Mouse (Mus musculus): Measurements from ENCODE around the gene Dnaja3.
"Not testable (repeated sequence)": the region's sequence is repeated elsewhere in the genome, so short reads cannot be mapped to it uniquely, and the experiment has no call there.

The Dnaja3 gene

DNA sequence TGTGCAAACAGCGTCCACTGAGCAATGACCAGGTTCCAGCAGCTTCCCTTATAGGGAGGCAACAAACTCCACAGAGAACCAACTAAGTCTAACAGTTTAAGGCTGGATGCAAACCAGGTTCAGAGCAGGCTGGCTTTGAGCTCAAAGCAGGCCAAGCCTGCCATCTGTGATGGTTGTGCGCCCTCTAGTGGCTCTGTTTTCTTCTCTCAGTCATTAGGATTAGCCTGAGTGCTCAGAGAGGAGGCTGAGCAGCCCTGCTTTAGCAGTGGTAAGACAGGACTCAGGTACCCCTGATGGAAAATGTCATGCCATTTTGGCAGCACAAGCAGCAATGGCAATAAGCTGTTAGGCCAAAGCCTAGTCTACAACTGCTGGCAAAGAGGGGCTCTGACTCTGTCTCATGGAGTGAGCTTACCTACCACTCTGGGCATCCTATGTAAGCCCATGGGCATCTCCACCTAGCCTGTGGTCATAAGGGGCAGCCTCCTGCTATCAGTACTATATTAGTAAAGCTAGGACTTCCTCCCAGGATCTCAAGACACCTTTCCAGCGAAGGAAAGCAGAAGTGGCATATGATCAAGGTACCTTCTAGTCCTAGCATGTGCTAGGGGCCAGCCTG is 27.5 kb downstream of the Dnaja3 start:
- peak; percentile 98 for DNase-seq (ENCODE audit: low read depth)

DNA sequence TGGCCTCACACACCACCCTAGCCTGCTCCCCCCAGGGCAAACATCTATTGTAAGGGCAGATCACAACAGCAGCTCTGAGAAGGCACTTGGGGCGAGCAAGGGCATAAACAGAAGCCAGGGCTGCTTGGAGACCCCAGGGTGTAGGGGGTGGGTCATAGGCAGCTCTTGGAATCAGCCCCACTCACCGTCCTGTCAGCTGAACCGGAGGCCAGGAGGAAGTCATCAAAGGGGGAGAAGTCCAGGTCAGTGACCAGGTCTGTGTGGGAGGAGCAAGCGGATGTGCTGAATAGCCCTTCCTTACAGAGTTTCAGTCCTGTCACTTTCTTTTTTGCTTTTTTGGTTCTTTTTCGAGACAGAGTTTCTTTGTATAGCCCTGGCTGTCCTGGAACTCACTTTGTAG is 30.5 kb downstream of the Dnaja3 start:
- DNase-seq (ENCODE audit: low read depth) = no peak

DNA sequence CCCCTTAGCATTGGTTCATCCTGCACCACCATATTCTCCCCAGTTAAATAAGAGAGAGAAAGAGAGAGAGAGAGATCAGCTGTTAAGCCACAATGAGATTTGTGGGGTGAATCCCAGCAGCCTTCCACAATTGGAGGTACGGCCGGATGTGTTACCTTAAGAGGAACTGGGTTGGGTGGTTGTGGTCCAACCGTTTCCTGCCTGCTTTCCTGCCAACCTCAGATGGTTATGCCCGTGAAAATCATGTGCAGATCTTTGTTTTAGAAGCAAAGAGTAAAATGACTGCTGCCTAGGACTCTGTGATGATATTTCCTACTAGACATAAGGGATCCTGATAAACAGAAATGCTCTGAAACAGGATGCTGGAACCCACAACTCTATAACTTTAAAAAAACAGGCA is 34.3 kb downstream of the Dnaja3 start:
- no peak for DNase-seq (ENCODE audit: low read depth)

DNA sequence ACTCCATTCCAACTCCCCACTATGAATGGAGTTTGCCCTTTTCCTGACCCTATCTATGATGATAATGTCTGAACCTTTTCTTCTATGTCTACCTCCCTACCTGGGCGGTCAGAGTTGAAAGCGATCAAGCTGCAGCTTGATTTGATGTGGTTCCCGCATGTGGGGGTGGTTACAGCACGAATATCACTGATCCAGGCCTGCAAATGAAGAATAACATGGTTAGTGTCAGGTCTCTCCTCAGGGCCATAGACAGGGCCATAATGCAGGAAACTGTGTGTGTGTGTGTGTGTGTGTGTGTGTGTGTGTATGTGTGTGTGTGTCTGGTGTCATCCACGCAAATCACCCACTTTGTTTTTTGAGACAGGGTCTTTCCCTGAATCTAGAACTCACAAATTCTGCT is 37.0 kb downstream of the Dnaja3 start:
- no peak for DNase-seq (ENCODE audit: low read depth)

DNA sequence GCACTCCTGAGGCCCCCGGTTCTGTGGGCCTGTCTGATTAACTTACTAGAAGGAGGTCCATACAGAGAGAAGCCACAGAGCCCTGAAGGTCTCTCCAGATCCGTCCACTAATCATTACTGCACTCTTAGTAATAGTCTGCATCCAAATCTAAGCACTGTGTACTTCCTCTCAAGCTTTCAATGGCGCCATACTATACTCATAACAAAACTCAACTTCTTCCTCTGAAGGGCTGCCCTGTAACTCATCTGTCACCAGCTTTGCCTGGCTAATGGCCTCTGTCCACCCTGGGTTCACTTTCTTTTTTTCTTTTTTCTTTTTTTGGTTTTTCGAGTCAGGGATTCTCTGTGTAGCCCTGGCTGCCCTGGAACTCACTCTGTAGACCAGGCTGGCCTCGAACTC is 38.3 kb downstream of the Dnaja3 start:
- DNase-seq (ENCODE audit: low read depth) = no peak

GRCm38 (mm10) chr16:4679121-4680018 is 39.6 kb downstream of the Dnaja3 start, which contains the start of gene Coro7:
Coro7 (minus strand) TSS chr16:4679777.
- DNase-seq (ENCODE audit: low read depth) = peak; percentile 91

DNA sequence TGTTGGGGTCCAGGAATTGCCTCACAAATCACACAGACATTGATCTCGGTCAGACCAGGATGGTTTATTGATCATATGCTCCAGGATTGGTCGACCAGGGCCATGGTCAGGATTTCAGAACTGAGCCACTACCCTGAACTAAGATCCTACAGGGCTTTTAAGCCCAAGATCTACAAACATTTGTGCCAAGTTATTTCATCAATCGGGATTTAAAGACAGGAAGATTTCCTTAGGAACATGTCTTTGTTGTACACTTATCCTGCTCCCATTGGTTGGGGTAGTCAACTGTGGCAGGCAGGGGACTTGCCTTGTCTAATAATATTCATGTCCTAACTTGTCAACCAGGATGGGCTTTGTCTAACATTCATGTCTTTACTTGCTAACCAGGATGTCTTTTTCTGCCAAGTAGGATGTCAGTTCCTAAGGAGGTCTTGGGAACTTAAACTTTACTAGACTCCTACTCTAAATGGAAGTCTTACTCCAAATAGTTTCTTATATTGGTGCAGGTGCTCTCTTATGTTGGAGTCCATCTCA is 41.2 kb downstream of the Dnaja3 start:
- DNase-seq (ENCODE audit: low read depth) = not testable (repeated sequence)

DNA sequence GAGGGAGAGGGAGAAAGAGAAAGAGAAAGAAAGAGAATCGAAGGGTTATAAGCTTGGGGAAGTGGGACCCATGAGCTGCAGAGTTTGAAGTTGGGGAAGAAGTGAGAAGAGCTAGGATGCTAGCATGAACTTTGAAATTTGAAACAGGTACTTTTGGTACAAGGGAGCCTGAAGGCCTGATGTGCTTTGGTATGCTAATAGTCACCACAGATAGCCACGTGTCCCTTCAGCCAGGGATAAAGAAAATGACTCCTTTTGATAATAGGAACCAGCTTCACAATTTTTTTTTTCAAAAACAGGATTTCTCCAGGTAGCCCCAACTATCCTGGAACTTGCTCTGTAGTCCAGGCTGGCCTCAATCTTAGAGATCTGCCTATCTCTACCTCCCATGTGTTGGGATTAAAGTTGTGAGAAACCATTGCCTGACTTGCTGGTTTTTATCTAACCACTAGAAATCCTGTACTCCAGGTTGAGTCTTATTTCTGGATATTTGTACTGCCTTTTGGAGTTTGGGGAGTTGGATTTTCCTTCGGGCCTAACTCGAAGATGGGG is 42.9 kb downstream of the Dnaja3 start:
- no peak for DNase-seq (ENCODE audit: low read depth)

DNA sequence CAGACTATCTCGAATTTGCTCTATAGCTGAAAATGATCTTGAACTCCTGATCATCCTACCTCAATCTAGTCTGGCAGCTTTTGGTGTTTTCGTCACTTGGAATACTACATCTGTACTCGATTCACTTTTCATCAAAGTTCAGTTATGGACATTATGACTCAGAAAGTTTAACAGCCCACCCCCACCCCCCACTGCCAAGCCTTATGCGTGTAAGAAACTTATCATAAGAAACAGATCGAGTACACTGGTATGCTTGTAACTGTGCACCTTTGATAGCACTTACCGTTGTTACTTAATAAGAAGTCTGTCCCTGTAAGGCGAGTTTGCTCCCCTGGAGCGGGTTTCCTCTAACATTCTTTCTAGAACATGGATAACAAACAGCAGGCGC is 43.4 kb downstream of the Dnaja3 start:
- DNase-seq (ENCODE audit: low read depth) = peak; percentile 79

DNA sequence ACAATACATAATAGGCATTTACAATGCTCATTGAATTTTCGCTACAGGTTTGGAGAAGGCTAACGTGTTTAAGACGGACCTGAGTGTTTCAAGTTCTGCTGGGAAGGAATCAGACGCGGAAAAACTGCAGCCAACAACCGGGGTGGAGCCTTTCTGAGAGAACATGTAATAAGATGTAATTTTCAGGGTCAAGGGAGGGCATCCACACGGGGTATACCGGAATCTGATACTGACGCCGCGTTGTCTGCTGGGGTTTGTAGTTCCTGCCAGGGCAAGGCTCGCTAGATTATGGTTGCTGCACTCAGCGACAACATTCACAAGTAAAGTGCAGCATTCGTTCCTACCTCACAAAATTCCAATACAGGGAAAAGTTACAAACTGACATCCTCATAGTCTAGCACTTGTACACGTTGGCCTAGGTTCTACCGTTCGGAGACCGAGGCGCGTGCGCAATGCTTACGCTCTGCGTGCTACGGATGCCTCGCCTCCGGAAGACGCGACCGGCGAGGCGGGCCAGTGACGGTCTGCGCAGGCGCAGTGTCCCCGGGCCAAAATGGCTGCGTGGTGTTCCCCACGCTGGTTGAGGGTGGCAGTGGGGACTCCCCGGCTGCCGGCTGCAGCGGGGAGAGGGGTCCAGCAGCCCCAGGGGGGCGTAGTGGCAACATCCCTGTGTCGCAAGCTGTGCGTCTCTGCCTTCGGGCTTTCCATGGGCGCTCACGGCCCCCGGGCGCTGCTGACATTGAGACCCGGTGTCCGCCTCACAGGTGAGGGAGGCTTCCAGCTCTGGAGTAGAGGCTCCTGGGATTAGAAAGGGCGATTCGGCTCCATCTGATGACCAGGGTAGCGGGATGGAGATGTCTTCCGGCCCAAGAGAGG is 44.0 kb downstream of the Dnaja3 start:
- DNase-seq (ENCODE audit: low read depth) = peak; percentile 98

DNA sequence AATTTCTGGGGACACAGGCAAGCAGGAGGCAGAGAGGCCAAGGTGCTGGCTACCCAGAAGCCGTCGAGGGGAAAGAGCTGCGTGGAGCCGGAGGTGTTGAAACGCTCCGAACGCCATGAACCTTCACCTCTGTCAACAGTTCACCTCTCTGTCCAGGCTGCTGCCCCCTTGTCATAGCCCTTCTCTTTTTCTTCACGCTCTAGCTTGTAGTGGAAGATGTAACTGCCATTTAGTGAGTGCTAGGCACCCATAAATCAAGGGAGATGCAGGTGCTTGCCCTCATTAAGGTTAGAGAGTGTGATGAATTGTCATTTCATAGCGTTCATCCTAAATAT is 44.6 kb downstream of the Dnaja3 start:
- DNase-seq (ENCODE audit: low read depth) = no peak

GRCm38 (mm10) chr16:4689371-4689770 is 49.6 kb downstream of the Dnaja3 start:
- DNase-seq (ENCODE audit: low read depth) = peak; percentile 59

GRCm38 (mm10) chr16:4701211-4701610 is 61.4 kb downstream of the Dnaja3 start:
- no peak for DNase-seq (ENCODE audit: low read depth)

DNA sequence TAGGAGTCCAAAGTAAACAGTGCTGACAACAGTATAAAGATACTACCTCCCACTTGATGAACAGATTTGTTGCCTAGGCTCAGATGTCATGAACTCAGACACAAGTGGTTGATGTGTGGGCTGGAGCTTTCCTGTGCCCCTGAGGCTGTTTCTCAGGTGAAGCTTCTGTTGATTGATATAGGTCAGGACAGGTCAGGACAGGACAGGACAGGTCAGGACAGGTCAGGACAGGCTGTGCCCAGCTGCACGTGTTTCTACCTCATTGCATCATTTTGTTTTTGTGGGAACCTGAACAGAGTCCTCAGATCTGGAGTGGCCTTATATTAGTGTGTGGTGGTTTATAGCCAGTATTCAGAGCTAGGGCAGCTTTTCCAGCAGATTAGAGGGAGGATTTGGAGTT is 62.9 kb downstream of the Dnaja3 start:
- DNase-seq (ENCODE audit: low read depth) = no peak

GRCm38 (mm10) chr16:4705541-4705940 is 65.8 kb downstream of the Dnaja3 start:
- DNase-seq (ENCODE audit: low read depth) = no peak

GRCm38 (mm10) chr16:4711173-4711572 is 71.4 kb downstream of the Dnaja3 start:
- no peak for DNase-seq (ENCODE audit: low read depth)

GRCm38 (mm10) chr16:4713861-4714710 is 74.3 kb downstream of the Dnaja3 start:
- DNase-seq (ENCODE audit: low read depth) = no peak

GRCm38 (mm10) chr16:4717866-4718265 is 78.1 kb downstream of the Dnaja3 start:
- DNase-seq (ENCODE audit: low read depth) = no peak

DNA sequence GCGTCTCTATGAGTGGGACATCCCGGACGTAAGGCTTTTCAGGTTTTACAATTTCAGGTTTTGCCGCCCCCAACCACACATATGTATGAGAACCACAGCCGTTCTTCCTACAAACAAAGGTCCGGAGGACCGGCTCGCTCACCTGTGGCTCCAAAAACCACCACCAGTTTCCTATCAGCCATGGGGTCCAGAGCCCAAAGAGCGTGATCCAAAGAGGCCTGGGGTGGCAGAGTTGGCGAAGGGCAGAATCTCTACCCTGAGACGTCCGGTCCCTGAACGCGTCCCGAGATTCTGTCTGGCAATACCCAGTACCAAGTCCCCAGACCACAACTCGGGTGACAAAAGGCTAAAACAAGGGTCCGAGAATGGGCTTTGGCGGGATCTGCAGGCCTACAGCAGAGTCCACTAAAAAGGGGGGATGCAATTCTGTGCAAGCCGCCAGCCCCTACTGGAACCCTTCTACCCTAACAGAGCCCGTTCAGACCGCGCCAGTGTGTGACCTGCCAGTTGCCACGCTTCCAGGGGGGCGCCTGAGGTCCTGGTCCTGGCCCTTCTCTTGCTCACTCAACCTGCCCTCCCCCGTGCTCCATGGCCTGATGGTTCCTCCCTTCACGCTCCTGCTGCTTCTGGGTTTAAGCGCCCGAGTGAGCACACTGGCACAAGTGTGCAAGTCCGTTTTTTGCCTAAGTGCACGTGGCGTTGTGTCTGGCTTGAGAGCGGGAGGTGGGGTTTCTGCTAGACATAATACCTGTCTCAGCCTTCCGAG is 79.1 kb downstream of the Dnaja3 start, which contains the start of gene Nmral1:
Nmral1 (minus strand) TSS at position 604 of the 766 bp plus-strand sequence.
- peak; percentile 83 for DNase-seq (ENCODE audit: low read depth)

Data from NIH3T3 (cell line).